In the genomic region with DNA sequence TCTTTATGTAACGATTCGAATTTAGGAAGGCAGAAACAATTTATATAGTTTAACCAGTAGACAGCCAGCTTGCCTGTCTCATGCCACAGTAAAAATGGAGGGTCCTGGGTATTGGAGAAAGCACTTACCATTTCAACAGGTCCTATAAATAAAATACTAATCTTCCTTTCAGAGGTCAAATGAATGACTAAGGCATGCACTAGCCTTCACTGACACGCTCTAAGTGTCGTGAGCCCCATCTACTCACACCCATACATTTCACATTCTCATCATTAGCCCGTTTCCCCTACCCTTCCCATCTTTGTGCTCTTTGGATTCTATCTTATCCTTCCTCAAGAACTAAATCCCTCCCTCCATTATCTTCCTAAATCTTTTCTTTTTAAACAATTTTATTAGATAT, we compare ENCODE assay signal across 12 mouse cellular contexts.
"Had no signal": no experiment of that assay in that cellular context is flagged by ENCODE, and none has a peak within 500 bp of the region (broad histone marks: within the 10 kb centered on the region; RNA-seq: fewer than 3 reads in every experiment).

No protein-coding gene starts in this region.

- H3K4me2 ChIP-seq: liver, embryonic 13.5 days; midbrain, embryonic 11.5 days had no signal

- DNase-seq: kidney, postnatal 10 days; kidney, postnatal 36 days; layer of hippocampus, postnatal 36 days; liver, embryonic 13.5 days; lung, adult 2 months; lung, postnatal 14 days; lung, postnatal 4 days; midbrain, embryonic 14.5 days; thymus, adult 18-20 months; thymus, postnatal 36 days had no signal

- H3K4me3 ChIP-seq: left cerebral cortex, adult 2 months; liver, embryonic 13.5 days had no signal

- H3K9me3 ChIP-seq: liver, embryonic 13.5 days had no signal

- H3K27me3 ChIP-seq: liver, embryonic 13.5 days had no signal

- H3K27ac ChIP-seq: left cerebral cortex, adult 2 months; liver, embryonic 13.5 days had no signal

- H3K9ac ChIP-seq: liver, embryonic 13.5 days had no signal
